Mouse (Mus musculus): Measurements from ENCODE around the gene C330007P06Rik. TPM values are rescaled to one million over a fixed set of nuclear protein-coding genes. Genes with fewer than 3 reads are reported as not detected.

The C330007P06Rik gene
- polyA plus RNA-seq, 1 experiment: 8.4 TPM

DNA sequence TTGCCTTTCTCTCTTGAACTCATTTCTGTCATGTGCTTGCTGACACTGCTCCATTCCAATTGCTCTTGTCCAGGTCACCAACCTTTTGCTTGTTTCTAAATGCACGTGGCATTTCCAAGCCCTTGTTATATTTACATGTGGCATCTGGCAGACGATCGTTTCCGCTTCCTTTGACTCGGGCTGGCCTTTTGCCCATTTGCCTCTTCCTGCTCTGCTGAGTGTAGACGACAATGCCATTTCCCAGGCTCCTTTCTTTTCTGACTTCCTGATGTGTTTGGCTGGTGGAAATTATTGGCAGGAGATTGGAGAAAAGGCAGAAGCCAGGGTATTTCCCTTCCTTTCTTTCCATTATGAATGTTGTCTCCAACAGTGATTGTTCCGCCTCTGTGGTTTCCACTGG lies 34.5 kb downstream of the C330007P06Rik start:
- DNase-seq (ENCODE audit: low read depth in 1 of 2, low spot score in 2 of 2): no peak
- no peak overlapping the region for H3K27ac ChIP-seq (ENCODE audit: insufficient read depth, low read length)
- WGBS: 61% methylated on average over 7 of the region's 7 CpGs

DNA sequence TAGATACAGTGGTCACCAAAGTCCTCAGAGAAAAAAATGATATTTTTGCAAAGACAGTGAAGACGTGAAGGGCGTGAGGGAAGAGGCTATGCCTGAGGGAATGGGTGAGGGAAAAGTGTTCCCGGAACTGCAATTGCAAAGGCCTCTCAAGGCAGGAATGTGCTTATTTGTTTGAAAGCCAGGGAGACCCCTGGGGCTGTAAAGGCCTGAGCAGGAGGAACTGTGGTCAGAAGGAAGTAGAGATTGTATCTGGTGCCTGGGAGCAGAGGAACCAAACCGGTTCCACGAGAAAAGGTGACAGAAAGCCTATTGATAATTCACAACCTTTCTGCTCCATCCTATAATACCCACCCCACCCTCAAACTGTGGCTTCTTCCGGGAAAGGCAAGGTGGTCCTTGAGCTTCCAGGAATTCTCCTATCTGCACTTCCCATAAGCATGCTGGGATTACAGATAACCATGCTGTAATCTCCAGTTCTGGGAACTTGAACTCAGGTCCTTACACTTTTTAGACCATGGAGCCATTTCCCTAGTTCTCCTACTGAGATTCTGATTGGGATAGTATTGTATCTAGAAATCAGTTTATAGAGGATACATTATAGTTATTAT lies 36.7 kb downstream of the C330007P06Rik start:
- H3K27ac ChIP-seq (ENCODE audit: insufficient read depth, low read length): no peak overlapping the region
- no peak overlapping the region for H3K4me3 ChIP-seq (ENCODE audit: extremely low read depth, insufficient read depth, insufficient read length)
- H3K36me3 ChIP-seq (ENCODE audit: control insufficient read depth, insufficient read depth, low read length): no peaks in the 10 kb centered on the region
- 80% methylated on average over 6 of the region's 6 CpGs for WGBS
- DNase-seq (ENCODE audit: low read depth in 1 of 2, low spot score in 2 of 2): no peak
- H3K4me1 ChIP-seq (ENCODE audit: control insufficient read depth, insufficient read depth, insufficient read length): peaks cover 2% of the 10 kb centered on the region; the same call in 1 of the 2 replicates
- H3K27me3 ChIP-seq (ENCODE audit: control insufficient read depth, insufficient read depth, low read length): no peaks in the 10 kb centered on the region
- TF ChIP-seq CTCF (IDR thresholded peaks at IDR 0.05; ENCODE audit: extremely low read depth, insufficient read depth, insufficient read length, insufficient replicate concordance) (no peak), POLR2A (IDR thresholded peaks at IDR 0.05; ENCODE audit: low read depth, low read length) (no peak)

More for the DNA sequence above, 34.5 kb downstream of the C330007P06Rik start:
- Histone ChIP-seq H3K4me1 (ENCODE audit: control insufficient read depth, insufficient read depth, insufficient read length) (peaks cover 2% of the 10 kb centered on the region; the same call in 1 of the 2 replicates), H3K4me3 (ENCODE audit: extremely low read depth, insufficient read depth, insufficient read length) (no peak overlapping the region), H3K27me3 (ENCODE audit: control insufficient read depth, insufficient read depth, low read length) (no peaks in the 10 kb centered on the region), H3K36me3 (ENCODE audit: control insufficient read depth, insufficient read depth, low read length) (no peaks in the 10 kb centered on the region)
- no peak for TF ChIP-seq POLR2A (IDR thresholded peaks at IDR 0.05; ENCODE audit: low read depth, low read length)
- no peak for TF ChIP-seq CTCF (IDR thresholded peaks at IDR 0.05; ENCODE audit: extremely low read depth, insufficient read depth, insufficient read length, insufficient replicate concordance)

DNA sequence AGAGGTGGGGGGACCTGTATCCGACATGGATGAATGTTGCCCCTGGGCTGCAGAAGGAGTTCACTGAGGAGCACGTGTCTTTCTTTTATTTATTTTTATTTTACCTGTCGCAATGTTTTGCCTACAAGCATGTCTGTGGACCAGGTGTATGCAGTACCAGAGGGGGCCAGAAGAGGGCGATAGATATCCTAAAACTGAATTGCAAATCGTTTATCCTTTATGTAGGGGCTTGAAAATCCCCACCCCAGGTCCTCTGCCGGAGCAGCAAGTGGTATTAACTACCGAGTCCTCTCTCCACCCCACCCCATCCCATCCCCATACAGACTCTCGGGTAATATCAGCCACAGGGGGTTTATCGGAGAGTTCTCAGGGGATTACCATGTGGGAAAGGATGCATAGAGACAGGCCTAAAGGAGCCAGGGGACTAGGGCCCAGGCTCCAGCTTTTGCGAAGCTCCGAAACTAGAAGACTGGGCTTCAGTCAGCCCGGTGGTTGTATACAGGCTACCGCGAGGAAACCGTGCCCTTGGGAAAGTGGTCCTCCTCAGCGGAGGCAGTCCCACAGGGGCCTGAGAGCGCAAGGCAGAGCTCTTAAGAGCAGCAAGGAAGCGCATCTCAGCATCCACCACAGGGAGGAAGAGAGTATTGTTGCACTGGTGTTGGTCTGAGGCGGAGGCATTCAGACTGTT lies 40.4 kb downstream of the C330007P06Rik start:
- Histone ChIP-seq H3K4me3 (ENCODE audit: extremely low read depth, insufficient read depth, insufficient read length) (no peak overlapping the region), H3K27ac (ENCODE audit: insufficient read depth, low read length) (no peak overlapping the region), H3K4me1 (ENCODE audit: control insufficient read depth, insufficient read depth, insufficient read length) (no peaks in the 10 kb centered on the region; the same call in 1 of the 2 replicates), H3K36me3 (ENCODE audit: control insufficient read depth, insufficient read depth, low read length) (no peaks in the 10 kb centered on the region), H3K27me3 (ENCODE audit: control insufficient read depth, insufficient read depth, low read length) (no peaks in the 10 kb centered on the region)
- TF ChIP-seq CTCF (IDR thresholded peaks at IDR 0.05; ENCODE audit: extremely low read depth, insufficient read depth, insufficient read length, insufficient replicate concordance): peak; percentile 12; the same call in 1 of the 2 replicates
- no peak for TF ChIP-seq POLR2A (IDR thresholded peaks at IDR 0.05; ENCODE audit: low read depth, low read length)
- 43% methylated on average over 19 of the region's 19 CpGs for WGBS
- DNase-seq (ENCODE audit: low read depth in 1 of 2, low spot score in 2 of 2): peak in 1 of 2 experiments; percentile 57

GRCm38 (mm10) chrX:36831632-36832031 lies 42.3 kb downstream of the C330007P06Rik start:
- TF ChIP-seq POLR2A (IDR thresholded peaks at IDR 0.05; ENCODE audit: low read depth, low read length): no peak
- no peak for TF ChIP-seq CTCF (IDR thresholded peaks at IDR 0.05; ENCODE audit: extremely low read depth, insufficient read depth, insufficient read length, insufficient replicate concordance)
- Histone ChIP-seq H3K36me3 (ENCODE audit: control insufficient read depth, insufficient read depth, low read length) (no peaks in the 10 kb centered on the region), H3K27ac (ENCODE audit: insufficient read depth, low read length) (no peak overlapping the region), H3K4me3 (ENCODE audit: extremely low read depth, insufficient read depth, insufficient read length) (no peak overlapping the region), H3K27me3 (ENCODE audit: control insufficient read depth, insufficient read depth, low read length) (no peaks in the 10 kb centered on the region), H3K4me1 (ENCODE audit: control insufficient read depth, insufficient read depth, insufficient read length) (no peaks in the 10 kb centered on the region; the same call in 1 of the 2 replicates)
- no peak for DNase-seq (ENCODE audit: low read depth in 1 of 2, low spot score in 2 of 2)
- 84% methylated on average over 4 of the region's 4 CpGs for WGBS

GRCm38 (mm10) chrX:36830271-36830670 lies 43.6 kb downstream of the C330007P06Rik start:
- Histone ChIP-seq H3K4me3 (ENCODE audit: extremely low read depth, insufficient read depth, insufficient read length) (no peak overlapping the region), H3K27me3 (ENCODE audit: control insufficient read depth, insufficient read depth, low read length) (no peaks in the 10 kb centered on the region), H3K27ac (ENCODE audit: insufficient read depth, low read length) (no peak overlapping the region), H3K4me1 (ENCODE audit: control insufficient read depth, insufficient read depth, insufficient read length) (no peaks in the 10 kb centered on the region; the same call in 1 of the 2 replicates), H3K36me3 (ENCODE audit: control insufficient read depth, insufficient read depth, low read length) (no peaks in the 10 kb centered on the region)
- 62% methylated on average over 5 of the region's 5 CpGs for WGBS
- no peak for DNase-seq (ENCODE audit: low read depth in 1 of 2, low spot score in 2 of 2)
- TF ChIP-seq CTCF (IDR thresholded peaks at IDR 0.05; ENCODE audit: extremely low read depth, insufficient read depth, insufficient read length, insufficient replicate concordance) (no peak), POLR2A (IDR thresholded peaks at IDR 0.05; ENCODE audit: low read depth, low read length) (no peak)

GRCm38 (mm10) chrX:36826873-36827272 lies 47.0 kb downstream of the C330007P06Rik start:
- no peak overlapping the region for H3K4me3 ChIP-seq (ENCODE audit: extremely low read depth, insufficient read depth, insufficient read length)
- 84% methylated on average over 5 of the region's 5 CpGs for WGBS
- H3K4me1 ChIP-seq (ENCODE audit: control insufficient read depth, insufficient read depth, insufficient read length): no peaks in the 10 kb centered on the region
- no peak overlapping the region for H3K27ac ChIP-seq (ENCODE audit: insufficient read depth, low read length)
- no peaks in the 10 kb centered on the region for H3K27me3 ChIP-seq (ENCODE audit: control insufficient read depth, insufficient read depth, low read length)
- DNase-seq (ENCODE audit: low read depth in 1 of 2, low spot score in 2 of 2): no peak
- no peaks in the 10 kb centered on the region for H3K36me3 ChIP-seq (ENCODE audit: control insufficient read depth, insufficient read depth, low read length)
- TF ChIP-seq CTCF (IDR thresholded peaks at IDR 0.05; ENCODE audit: extremely low read depth, insufficient read depth, insufficient read length, insufficient replicate concordance) (no peak), POLR2A (IDR thresholded peaks at IDR 0.05; ENCODE audit: low read depth, low read length) (no peak)

DNA sequence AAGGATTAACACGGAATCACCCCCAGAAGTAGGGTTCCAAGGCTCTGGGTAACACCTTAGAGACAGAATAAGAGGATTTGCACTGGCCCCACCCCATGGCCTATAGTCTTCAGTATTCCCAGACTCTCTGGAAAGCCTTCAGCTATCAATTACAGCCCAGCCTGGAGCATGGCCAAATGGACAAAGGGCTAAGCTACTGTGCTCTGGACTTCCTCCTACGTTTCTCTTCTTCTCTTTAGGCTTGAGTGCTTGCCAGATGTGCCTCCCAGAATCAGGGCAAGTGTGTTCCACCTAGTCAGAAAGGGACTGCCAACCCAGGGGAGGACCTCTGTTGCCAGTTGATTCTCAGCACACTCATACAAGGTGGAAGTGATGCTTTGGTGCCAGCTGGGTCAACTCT lies 48.9 kb downstream of the C330007P06Rik start:
- DNase-seq (ENCODE audit: low read depth in 1 of 2, low spot score in 2 of 2): no peak
- H3K27ac ChIP-seq (ENCODE audit: insufficient read depth, low read length): no peak overlapping the region

More for the DNA sequence above, 48.9 kb downstream of the C330007P06Rik start:
- no peak for TF ChIP-seq CTCF (IDR thresholded peaks at IDR 0.05; ENCODE audit: extremely low read depth, insufficient read depth, insufficient read length, insufficient replicate concordance)
- TF ChIP-seq POLR2A (IDR thresholded peaks at IDR 0.05; ENCODE audit: low read depth, low read length): no peak
- 50% methylated on average over 2 of the region's 2 CpGs for WGBS
- Histone ChIP-seq H3K27me3 (ENCODE audit: control insufficient read depth, insufficient read depth, low read length) (no peaks in the 10 kb centered on the region), H3K36me3 (ENCODE audit: control insufficient read depth, insufficient read depth, low read length) (no peaks in the 10 kb centered on the region), H3K4me3 (ENCODE audit: extremely low read depth, insufficient read depth, insufficient read length) (no peak overlapping the region), H3K4me1 (ENCODE audit: control insufficient read depth, insufficient read depth, insufficient read length) (no peaks in the 10 kb centered on the region)

Data from spleen, adult 2 months (tissue).